Mouse (Mus musculus) neutrophil, adult 59 days (primary cell): ENCODE measurements around the gene Gas2l1. TPM values are rescaled to one million over a fixed set of nuclear protein-coding genes. Genes with fewer than 3 reads are reported as not detected.

Experiments used
- total RNA-seq, 2 experiments: library from RNA; stranded (reverse); gene quantifications; 1 replicate in 1 of 2; 2 replicates in 1 of 2; pipeline ENCODE4 v1.2.4; 2023

The Gas2l1 gene
- 1 to 10 TPM; 3.4 to 6.3 TPM for total RNA-seq

DNA sequence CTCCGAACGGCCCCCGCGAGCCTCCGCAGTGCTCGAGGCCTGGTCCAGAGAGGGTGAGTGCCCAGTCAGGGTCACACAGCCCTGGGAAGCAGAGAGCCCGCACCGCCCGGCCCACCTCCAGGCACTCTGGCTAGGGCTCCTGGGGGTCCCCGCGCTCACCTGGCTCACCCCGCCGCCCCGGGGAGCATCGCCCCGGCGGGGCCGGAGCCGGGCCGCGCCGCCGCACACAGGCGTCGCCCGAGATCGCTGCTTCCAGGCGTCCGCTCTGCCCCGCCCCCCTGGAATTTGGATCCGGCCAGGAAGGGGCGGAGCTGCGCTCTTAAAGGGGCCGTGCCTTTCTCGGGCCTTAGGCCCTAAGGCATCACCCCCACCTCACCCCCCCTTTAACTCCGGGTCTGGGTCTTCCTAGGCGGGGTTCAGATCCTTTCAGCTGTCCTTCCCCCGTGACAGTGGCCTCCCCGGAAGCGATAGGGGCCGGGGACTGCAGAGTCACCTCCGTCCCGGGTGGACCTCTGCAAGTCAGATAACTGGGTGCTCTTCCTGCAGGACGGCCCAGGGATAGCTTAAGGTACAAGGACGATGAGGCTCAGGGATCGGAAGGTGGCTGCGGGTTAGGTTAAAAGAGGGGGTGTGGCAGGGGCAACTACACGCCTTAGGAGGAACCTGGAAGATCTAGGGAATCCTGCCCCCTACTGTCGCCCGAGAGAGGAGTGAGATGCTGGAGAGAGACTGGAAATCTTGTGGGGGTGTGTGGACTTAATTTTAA lies at the start of gene Gas2l1:
TSS of gene Gas2l1 (minus strand) at position 272 of the 766 bp plus-strand sequence.

DNA sequence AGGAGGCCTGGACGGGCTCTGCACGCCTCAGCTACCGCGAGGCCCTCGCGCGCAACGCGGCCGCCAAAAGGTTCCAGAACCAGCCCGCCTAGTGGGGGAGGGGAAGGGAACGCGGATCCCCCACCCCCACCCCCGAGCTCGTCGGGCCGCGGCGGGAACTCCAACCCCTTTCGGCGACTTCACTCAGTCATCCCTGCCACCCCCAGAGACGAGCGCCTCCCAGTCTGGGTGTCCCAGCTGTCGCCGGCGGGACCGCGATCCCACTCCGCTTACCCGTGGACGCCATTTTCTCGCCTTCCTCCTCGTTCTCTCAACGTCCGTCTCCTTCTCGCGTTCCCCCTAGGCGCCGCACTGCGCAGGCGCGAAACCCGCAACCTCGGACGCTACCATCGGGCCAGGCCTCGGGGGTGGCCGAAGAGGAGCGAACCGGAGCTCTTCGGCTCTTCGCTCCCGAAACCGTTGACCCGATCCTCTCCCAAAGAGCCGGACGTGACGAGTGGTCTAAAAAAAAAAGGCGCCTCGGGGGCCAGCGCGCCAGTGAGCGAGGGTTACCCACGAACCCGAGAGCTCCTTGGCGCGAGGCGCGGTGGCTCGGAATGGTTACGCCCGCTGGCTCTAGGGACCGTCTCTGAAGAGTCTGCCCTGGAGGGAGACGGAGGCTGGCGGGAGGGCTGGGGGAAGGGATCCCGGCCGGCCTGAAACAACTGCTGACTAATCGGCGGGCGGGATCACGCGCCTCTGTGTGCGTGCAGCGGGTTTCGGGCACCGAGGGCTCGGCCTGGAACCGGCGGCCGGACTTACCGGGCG lies 33.8 kb upstream of the Gas2l1 start, which contains the start of the genes Rhbdd3 and Ewsr1:
TSS of gene Rhbdd3 (plus strand) at position 191 of the 807 bp plus-strand sequence.
TSS of gene Ewsr1 (minus strand) at position 531 of the 807 bp plus-strand sequence.

DNA sequence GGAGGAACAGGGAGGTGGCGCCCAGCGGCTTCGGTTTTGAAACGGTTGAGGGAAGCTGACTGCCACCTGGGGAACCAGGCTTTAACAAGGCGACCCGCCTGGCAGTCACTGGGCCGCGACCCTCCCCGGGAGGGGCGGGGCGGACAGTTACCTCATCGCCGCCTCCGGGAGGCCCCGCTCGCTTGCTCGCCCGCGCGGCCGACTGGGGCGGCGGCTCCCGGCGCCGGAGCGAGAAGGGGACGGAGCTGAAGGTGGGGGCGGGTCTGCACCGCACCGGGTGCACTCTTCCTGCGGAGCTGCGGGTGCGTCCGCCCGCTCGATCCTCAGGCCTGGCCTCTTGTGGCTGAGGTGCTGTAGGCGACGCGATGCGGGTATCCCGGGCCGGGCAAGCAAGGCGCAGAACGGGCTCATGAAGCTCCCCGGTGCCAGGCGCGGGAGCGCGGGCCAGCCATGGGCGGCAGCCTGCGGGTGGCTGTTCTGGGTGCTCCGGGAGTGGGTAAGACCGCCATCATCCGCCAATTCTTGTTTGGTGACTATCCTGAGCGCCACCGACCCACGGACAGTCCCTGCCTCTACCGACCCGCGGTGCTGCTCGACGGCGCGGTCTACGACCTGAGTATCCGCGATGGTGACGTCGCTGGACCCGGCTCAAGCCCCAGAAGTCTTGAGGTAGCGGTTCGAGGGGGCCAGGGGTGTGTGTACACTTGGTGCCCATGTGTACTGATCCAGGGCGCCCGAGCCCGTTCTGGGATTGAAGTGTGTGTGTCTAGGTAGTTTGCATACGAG lies 7.1 kb downstream of the Gas2l1 start, which contains the start of gene Rasl10a:
TSS of gene Rasl10a (plus strand) at position 273 of the 786 bp plus-strand sequence.

Other genes with a start within 250 kb of the Gas2l1 start
- gene Nf2, start 215.8 kb downstream of the Gas2l1 start, total RNA-seq = 10 to 100 TPM; 21.8 to 24.1 TPM
- 1 to 10 TPM; 2.6 to 3.0 TPM for gene Nipsnap1, start 191.4 kb downstream of the Gas2l1 start, total RNA-seq
- 10 to 100 TPM; 18.3 to 19.0 TPM for gene Thoc5, start 170.0 kb downstream of the Gas2l1 start, total RNA-seq
- gene Nefh, start 117.3 kb downstream of the Gas2l1 start, total RNA-seq = under 1 TPM; 0.11 to 0.18 TPM
- gene Ap1b1, start 78.5 kb downstream of the Gas2l1 start, total RNA-seq = 10 to 100 TPM; 41.4 to 44.2 TPM
- gene Rasl10a, start 7.2 kb downstream of the Gas2l1 start, total RNA-seq = under 1 TPM in 1 of 2 experiments, not detected in 1; 0.51 TPM
- 1 to 10 TPM; 7.7 to 8.6 TPM for gene Rhbdd3, start 33.6 kb upstream of the Gas2l1 start, total RNA-seq
- 100 to 1,000 TPM; 283 to 330 TPM for gene Ewsr1, start 33.9 kb upstream of the Gas2l1 start, total RNA-seq
- 1 to 10 TPM; 1.3 to 3.4 TPM for gene Emid1, start 86.9 kb upstream of the Gas2l1 start, total RNA-seq
- gene Kremen1, start 196.2 kb upstream of the Gas2l1 start, total RNA-seq = 1 to 10 TPM; 6.5 to 6.7 TPM